Mouse (Mus musculus) spleen, postnatal 4 days (tissue): ENCODE results near the gene Tmem233.

ENCODE experiments used
- DNase-seq, 2 experiments: peaks; one replicate each; pipeline ENCODE4 v3.0.0; 2022; ENCODE audit warnings: low spot score in 2 of 2

Tmem233 gene

DNA sequence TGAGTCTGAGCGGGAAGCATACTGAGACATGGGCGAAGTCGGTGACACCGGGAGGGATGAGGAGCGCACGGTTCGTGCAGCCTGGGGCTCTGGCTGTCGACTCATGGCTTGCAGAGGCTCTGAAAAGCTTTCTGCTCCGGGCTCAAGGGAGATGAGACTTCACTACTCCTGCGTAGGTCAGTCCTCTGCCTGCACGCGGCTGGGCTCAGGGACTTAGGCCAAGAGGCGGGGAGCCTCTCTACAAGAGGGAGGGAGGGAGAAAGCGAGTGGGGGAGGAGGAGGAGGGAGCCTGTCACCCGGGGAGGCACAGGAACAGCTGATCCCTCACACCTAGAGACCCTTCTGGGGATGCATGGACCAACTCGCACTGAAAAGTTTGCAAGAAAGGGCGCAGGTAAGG is at the start of gene Tmem233:
TSS of gene Tmem233 (minus strand) at position 164 of the 400 bp plus-strand sequence.
- no peak for DNase-seq

DNA sequence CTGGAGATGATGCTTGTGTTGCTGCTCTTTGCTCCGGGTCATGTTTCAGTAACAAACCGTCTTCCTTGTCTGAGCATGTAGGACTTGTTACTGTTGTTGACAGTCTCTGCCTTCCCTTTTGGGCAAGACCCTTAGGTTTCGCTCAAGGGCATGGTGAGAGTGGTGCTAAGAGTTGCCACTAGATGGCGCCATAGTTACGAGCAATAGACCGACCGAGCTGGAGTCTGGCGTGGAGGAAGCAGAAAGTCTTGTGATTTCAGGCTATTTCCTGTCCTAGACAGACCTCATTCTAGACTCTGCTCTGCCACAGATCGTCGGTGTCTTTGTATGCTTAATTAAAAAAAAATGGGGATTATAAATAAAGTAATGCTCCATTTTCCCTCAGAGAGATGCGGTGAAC is 40.3 kb upstream of the Tmem233 start:
- peak; percentile 51 to 81 for DNase-seq

DNA sequence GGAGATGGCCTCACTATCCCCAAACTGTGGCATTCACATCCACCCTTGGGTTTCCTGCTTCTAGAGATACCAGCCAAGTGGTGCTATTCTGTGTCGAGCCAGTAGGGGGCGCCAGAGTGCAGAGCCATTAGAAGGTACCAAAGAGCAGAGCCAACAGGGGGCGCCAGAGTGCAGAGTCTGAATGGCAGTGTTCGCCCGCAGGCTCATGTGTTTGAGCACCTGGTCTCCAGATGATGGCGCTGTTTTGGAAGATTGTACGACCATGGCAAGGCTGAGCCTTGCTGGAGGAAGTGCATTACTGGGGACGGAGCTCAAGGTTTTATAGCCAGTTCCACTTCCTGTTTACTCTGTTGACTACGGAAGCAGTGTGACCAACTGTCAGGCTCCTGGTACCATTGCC is 33.5 kb upstream of the Tmem233 start:
- DNase-seq, result peak; percentile 32 to 79

- no peak for DNase-seq
These were observed 33.1 kb upstream of the Tmem233 start for GRCm38 (mm10) chr5:116116110-116116509.

DNA sequence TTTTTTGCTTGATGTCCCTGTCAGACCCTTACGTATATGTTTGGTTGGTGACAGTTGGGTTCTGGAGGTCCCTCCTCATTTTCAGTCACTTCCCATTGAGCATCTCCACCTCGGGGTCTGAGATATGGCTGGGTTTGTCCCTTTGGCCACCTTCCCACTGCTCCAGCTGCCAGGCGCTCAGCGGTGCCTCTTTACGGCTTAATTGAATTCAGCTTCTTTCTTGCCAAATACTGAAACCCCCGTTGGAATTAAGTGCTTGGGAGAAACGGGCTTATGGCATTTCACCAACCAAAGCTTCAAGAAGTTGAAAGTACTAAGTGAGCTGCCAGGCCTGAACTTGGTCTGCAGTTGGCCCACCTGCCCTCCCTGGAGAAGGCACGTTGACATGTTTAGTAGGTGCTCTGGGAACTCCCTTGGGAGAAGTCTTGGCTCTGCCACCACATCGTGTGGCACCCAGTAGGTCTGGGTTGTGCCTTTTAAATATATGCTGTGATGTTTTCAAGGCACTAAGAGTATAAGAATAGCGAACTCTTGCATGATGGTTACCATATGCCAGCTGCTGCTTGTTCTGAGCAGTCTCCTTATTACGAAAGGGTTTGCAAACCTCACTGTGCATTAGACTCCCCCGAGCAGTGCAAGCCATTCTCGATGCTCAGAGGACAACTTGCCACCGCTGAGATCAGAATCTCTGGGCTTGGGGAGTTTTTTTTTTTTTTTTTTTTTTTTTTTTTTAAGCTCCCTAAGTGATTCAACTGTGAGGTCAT is 32.2 kb upstream of the Tmem233 start:
- DNase-seq, result no peak

DNA sequence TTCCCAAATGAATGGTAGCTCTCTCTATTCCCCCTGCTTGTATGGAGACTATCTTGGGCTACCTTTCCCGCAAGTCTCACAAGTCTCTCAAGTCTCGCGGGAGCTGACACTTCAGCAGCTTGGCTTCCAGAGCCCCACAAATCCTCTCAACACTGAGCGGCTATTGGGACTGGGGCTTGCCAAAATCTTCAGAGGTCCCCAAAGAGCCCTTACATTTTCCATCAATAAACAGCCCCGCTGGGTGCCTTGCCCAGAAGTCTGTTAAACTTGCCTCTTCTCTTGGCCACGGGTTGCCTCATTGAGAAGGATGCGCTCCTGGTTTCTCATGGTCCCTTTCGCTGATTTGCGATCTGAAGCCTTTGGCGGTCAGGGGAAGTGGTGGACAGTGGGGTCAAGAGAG is 25.6 kb upstream of the Tmem233 start:
- no peak for DNase-seq

- DNase-seq, result no peak
These were observed 1.2 kb upstream of the Tmem233 start for GRCm38 (mm10) chr5:116084231-116084630.

DNA sequence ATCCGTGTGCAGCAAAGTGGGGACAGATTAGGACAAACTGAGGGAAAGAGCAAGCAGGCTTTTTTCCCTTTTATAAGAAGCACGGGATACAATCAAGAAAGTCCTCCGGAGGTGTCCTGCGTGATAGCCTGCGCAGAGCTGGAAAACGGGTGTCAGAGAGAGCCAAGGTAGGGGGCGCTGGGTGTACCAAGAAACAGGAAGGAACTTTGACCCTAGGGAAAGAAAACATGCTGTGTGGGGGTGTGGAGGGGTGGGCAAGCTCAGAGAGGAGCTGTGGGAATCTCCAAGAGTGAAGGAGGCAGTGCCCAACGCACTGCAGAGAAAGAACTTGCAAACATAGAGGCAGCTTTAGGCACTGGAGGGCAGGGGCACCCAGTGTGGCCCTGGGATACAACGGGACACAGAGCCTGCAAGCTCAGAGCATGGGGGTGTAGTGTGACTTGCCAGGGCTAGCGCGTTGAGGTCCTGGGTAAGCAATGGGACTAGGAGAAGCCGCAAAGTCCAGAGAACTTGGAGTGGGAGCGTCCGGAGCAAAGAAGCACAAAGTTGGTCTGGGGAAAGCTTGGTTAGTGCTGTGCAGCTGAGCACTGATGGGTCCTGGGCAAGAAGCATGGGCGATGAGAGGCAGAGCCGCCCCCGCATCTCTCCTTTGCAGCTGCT is 673 bp downstream of the Tmem233 start:
- DNase-seq, result no peak

DNA sequence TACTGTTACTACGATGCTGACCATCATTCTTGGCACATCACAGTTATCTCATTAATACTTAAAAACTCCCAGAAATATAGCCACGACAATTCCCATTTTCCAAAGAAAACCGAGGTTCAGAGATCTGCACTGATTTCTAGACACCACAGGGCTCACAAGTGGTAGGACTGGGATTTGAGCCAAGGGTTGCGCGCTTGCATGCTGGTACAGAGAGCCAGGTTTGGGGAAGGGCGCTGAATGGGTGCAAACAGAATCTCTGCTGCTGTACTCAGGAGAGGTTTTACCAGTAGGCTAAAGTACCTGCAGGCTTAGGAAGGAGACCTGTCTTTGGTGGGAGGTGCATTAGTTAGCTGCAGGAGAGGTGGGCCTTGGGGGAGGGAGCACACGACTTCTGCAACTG is 1.4 kb downstream of the Tmem233 start:
- DNase-seq, result no peak

DNA sequence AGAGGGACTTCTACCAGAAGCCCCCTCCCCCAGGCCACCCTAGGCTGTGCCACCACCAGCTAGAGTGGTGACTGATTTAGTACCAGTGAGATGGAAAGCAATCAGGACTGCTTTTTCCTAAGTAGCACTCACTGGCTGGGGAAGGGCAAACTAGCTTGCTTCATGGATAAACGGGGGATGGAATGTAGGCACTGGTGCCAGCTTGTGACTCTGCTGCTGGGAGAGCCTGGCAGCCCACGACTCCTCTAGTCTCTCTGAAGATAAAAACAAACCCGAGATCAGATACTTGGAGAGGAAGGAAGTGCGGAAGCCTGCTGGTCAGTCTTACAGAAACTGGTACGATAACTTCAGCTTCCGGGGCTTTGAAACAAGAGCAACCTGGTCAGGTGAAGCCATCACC is 2.3 kb downstream of the Tmem233 start:
- no peak for DNase-seq

DNA sequence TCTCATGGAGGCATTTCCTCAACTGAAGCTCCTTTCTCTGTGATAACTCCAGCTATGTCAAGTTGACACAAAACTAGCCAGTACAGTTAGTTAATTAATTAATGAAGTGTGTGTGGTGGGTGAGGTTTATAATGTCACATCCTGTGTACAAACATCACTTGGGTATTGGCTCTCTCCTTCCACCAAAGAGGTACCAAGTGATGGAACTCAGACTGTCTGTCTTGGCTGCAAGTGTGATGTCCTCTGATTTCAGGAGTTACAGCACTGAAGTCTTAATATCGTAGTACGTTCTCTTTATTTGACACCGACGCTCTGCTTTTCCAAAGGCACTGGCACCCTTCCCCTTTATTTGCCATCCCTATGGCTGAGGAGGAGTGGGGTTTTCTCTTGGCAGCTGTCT is 13.4 kb downstream of the Tmem233 start:
- DNase-seq, result no peak

DNA sequence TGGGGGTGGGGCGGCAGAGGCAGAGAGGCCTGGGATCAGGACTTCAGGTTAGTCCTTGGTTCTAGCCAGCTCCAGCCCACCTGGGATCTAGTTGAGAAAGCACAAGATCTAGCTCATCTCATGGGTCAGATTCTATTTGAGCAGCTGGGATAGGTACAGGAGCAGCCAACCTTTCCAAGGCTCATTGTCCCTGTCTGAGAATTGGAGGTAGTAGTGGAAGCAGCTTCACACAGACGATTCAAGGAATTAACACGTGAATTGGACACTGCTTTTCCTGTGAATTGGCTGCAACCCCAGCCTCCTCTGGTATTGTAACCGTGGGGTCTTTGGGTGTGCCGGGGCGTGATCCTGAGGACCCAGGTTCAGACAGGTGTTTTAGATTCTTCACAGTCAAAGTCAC is 30.2 kb downstream of the Tmem233 start:
- no peak for DNase-seq

DNA sequence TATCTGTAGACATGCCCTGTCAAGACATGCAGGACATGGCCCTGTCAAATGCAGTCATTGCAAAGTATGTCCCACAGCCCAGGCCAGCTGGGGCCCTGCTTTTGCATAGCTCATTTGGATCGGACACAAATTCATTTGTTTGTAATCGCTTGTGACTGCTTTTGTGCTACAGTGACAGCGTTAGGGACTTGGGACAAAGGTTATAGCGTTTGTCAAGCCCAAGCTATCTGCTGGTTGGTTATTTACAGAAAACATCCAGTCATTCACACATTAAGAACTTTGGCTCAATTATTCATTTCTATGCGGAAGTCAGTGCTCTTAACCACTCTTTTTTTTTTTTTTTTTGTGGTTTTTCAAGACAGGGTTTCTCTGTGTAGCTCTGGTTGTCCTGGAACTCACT is 30.9 kb downstream of the Tmem233 start:
- DNase-seq, result no peak

GRCm38 (mm10) chr5:116049821-116050220 is 33.2 kb downstream of the Tmem233 start:
- no peak for DNase-seq

GRCm38 (mm10) chr5:116048321-116048720 is 34.7 kb downstream of the Tmem233 start:
- DNase-seq, result no peak

- DNase-seq, result no peak
These were observed 36.8 kb downstream of the Tmem233 start for GRCm38 (mm10) chr5:116046246-116046645.

DNA sequence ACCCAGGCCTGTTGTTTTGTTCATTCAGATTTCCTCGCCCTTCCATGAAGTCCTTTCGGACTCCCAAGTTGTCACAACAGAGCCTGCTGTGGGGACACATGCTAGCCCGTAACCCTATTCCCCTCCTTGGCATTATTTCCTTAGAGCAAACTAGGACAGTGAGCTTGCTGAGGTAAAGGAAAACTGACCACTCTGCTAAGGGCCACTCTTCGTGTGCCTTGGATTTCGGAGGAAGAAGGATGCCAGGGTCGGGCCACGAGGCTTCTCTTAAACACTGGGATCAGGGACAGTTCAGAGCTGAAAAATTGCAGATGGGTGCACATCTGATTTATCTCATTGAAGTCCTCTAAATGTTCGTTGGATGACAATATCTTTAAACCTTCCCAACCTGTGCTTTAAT is 37.5 kb downstream of the Tmem233 start:
- no peak for DNase-seq

GRCm38 (mm10) chr5:116042241-116042640 is 40.8 kb downstream of the Tmem233 start:
- DNase-seq, result no peak

DNA sequence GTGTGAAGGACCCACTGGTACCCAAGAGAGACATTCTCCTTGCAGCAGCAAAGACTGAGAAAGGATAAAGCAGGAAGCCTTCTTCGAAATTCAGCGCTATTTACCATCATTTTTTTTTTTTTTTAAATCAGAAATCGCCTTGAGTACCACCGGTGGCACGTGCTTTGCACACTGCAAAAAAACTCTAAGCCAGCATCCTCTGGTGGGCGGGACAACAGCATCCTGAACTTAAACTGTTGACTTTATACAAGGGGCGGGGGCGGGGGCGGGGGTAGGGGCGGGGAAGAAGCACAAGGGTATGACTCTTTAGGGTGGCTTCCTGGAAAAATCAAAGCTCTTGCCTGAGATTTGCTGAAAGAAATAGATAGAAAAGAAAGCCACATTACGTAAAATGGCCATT is 43.3 kb downstream of the Tmem233 start:
- DNase-seq, result no peak

- no peak for DNase-seq
These were observed 45.3 kb downstream of the Tmem233 start for GRCm38 (mm10) chr5:116037731-116038130.

- DNase-seq, result no peak
These were observed 46.6 kb downstream of the Tmem233 start for GRCm38 (mm10) chr5:116036465-116036864.

DNA sequence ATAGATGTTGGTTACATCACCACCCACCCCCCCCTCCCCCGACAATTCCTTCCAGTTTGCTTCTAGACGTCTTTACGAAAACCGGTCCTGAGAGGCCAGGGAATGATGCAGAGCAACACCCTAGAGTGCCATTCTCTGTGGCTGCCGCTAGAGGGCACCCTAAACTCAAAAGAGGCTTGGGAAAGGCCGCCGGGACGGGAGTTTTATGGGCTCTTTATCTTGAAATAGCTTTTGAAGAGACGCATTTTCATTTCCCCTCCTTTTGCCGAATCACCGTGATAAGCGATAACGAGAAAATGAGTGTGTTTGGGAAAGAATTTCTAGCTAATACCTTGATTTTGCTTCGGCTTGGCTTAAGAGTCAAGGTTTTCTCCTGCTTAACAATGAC is 51.9 kb downstream of the Tmem233 start:
- peak; percentile 76 to 91 for DNase-seq

- peak; percentile 12 to 58 for DNase-seq
These were observed 52.4 kb downstream of the Tmem233 start for GRCm38 (mm10) chr5:116030566-116031189.
